ENCODE assay signal across 7 mouse cellular contexts in genomic region chr10:81330007-81330406, GRCm38 (mm10). TPM values are rescaled to one million over a fixed set of nuclear protein-coding genes. Genes with fewer than 3 reads are reported as not detected.
DNase-seq lines count a peak whose midpoint lies in the region; ATAC-seq and TF ChIP-seq lines count a peak whose summit lies in the region.

No protein-coding gene starts in this region.

- no peak for ATAC-seq in neural tube, embryonic 13.5 days (ENCODE audit: low read depth)
- peak; percentile 9; the same call in 1 of the 2 replicates for ATAC-seq in intestine, postnatal 0 days
- ATAC-seq in forebrain, embryonic 15.5 days (replicated peaks): no peak

- H3K9ac ChIP-seq in neural tube, embryonic 13.5 days: 0 out of 2 replicates have a peak overlapping the region, but pooled peaks have one; percentile 34
- peak overlapping the region; percentile 13 for H3K9ac ChIP-seq in heart, adult 2 months (ENCODE audit: low read depth, low read length)
- H3K9ac ChIP-seq in intestine, postnatal 0 days (ENCODE audit: low read depth, low read length): no peak overlapping the region; the same call in 1 of the 2 replicates
- no peak overlapping the region for H3K9ac ChIP-seq in forebrain, embryonic 15.5 days (replicated peaks)

- peak; percentile 66; the same call in 1 of the 2 replicates for TF ChIP-seq EP300 in heart, adult 2 months (IDR thresholded peaks at IDR 0.05; ENCODE audit: insufficient read depth, low read depth, low read length)

- H3K27ac ChIP-seq in neural tube, embryonic 13.5 days (replicated peaks): no peak overlapping the region; the same call in 1 of the 2 replicates
- H3K27ac ChIP-seq in heart, adult 2 months: peak overlapping the region; percentile 86
- peak overlapping the region; percentile 57 for H3K27ac ChIP-seq in intestine, postnatal 0 days (ENCODE audit: low read depth, low read length)
- H3K27ac ChIP-seq in small intestine, adult 2 months (ENCODE audit: insufficient read depth, low read depth, low read length): peak overlapping the region; percentile 62
- no peak overlapping the region for H3K27ac ChIP-seq in forebrain, embryonic 15.5 days (replicated peaks)

- H3K9me3 ChIP-seq in neural tube, embryonic 13.5 days: no peaks in the 10 kb centered on the region
- no peaks in the 10 kb centered on the region for H3K9me3 ChIP-seq in intestine, postnatal 0 days (ENCODE audit: control insufficient read depth)
- no peaks in the 10 kb centered on the region for H3K9me3 ChIP-seq in forebrain, embryonic 15.5 days

- TF ChIP-seq POLR2A in heart, adult 2 months (IDR thresholded peaks at IDR 0.05; ENCODE audit: insufficient read depth, low read depth, low read length): 0 out of 2 replicates have a peak, but pooled peaks have one; percentile 22
- TF ChIP-seq POLR2A in small intestine, adult 2 months (IDR thresholded peaks at IDR 0.05; ENCODE audit: low read depth, low read length): no peak

- H3K4me3 ChIP-seq in neural tube, embryonic 13.5 days: no peak overlapping the region
- no peak overlapping the region for H3K4me3 ChIP-seq in heart, adult 2 months
- H3K4me3 ChIP-seq in intestine, postnatal 0 days (ENCODE audit: low read depth, low read length): no peak overlapping the region
- no peak overlapping the region for H3K4me3 ChIP-seq in small intestine, adult 2 months (ENCODE audit: low read depth, low read length)
- H3K4me3 ChIP-seq in forebrain, embryonic 15.5 days: no peak overlapping the region

- no peak for DNase-seq in neural tube, embryonic 10.5 days (ENCODE audit: extremely low spot score, low spot score)
- peak; percentile 81 to 85 for DNase-seq in heart, adult 2 months
- DNase-seq in cerebellum, postnatal 10 days: no peak

- H3K27me3 ChIP-seq in neural tube, embryonic 13.5 days: peaks cover 31% of the 10 kb centered on the region
- H3K27me3 ChIP-seq in heart, adult 2 months (ENCODE audit: control insufficient read depth, insufficient read depth, low read length): no peaks in the 10 kb centered on the region
- H3K27me3 ChIP-seq in intestine, postnatal 0 days (replicated peaks; ENCODE audit: control insufficient read depth, insufficient read depth, low read length): peaks cover 14% of the 10 kb centered on the region
- peaks cover 11% of the 10 kb centered on the region for H3K27me3 ChIP-seq in small intestine, adult 2 months (ENCODE audit: control insufficient read depth, insufficient read depth, low read length)
- H3K27me3 ChIP-seq in forebrain, embryonic 15.5 days: peaks cover 20% of the 10 kb centered on the region

- H3K4me2 ChIP-seq in neural tube, embryonic 13.5 days: peak overlapping the region; percentile 3; the same call in 1 of the 2 replicates
- peak overlapping the region; percentile 30; the same call in 1 of the 2 replicates for H3K4me2 ChIP-seq in intestine, postnatal 0 days (replicated peaks; ENCODE audit: low read depth)
- H3K4me2 ChIP-seq in forebrain, embryonic 15.5 days (replicated peaks): no peak overlapping the region

- H3K4me1 ChIP-seq in neural tube, embryonic 13.5 days (replicated peaks): peaks cover 22% of the 10 kb centered on the region
- H3K4me1 ChIP-seq in heart, adult 2 months (ENCODE audit: control insufficient read depth, insufficient read depth, low read length): peaks cover 33% of the 10 kb centered on the region
- peaks cover 12% of the 10 kb centered on the region; the same call in 1 of the 2 replicates for H3K4me1 ChIP-seq in intestine, postnatal 0 days (replicated peaks; ENCODE audit: control insufficient read depth, insufficient read depth, low read length)
- peaks cover 12% of the 10 kb centered on the region for H3K4me1 ChIP-seq in small intestine, adult 2 months (ENCODE audit: control insufficient read depth, insufficient read depth, insufficient read length, low read length)
- H3K4me1 ChIP-seq in forebrain, embryonic 15.5 days: peaks cover 1% of the 10 kb centered on the region; the same call in 1 of the 2 replicates

- WGBS in neural tube, embryonic 13.5 days: 57% methylated on average over 4 of the region's 4 CpGs
- WGBS in heart, adult 2 months: 30% methylated on average over 4 of the region's 4 CpGs
- 55% methylated on average over 4 of the region's 4 CpGs for WGBS in intestine, postnatal 0 days
- WGBS in small intestine, adult 2 months: 73% methylated on average over 4 of the region's 4 CpGs
- 59% methylated on average over 4 of the region's 4 CpGs for WGBS in forebrain, embryonic 15.5 days

- intact Hi-C loops in heart, adult 2 months (cut with DNase I): no loop called here

- no peak for TF ChIP-seq CTCF in heart, adult 2 months (IDR thresholded peaks at IDR 0.05)
- TF ChIP-seq CTCF in intestine, postnatal 0 days (IDR thresholded peaks at IDR 0.05; ENCODE audit: low read depth): no peak
- TF ChIP-seq CTCF in small intestine, adult 2 months (IDR thresholded peaks at IDR 0.05; ENCODE audit: extremely low read depth, insufficient read length, insufficient replicate concordance, low read depth, low read length): no peak

- H3K79me2 ChIP-seq in heart, adult 2 months (replicated peaks; ENCODE audit: control insufficient read depth, insufficient read depth, low read length): no peaks in the 10 kb centered on the region

- H3K36me3 ChIP-seq in neural tube, embryonic 13.5 days: peaks cover 24% of the 10 kb centered on the region
- H3K36me3 ChIP-seq in heart, adult 2 months (ENCODE audit: control insufficient read depth, insufficient read depth, low read length): no peaks in the 10 kb centered on the region
- H3K36me3 ChIP-seq in intestine, postnatal 0 days (ENCODE audit: control insufficient read depth, insufficient read depth): peaks cover 20% of the 10 kb centered on the region
- peaks cover 22% of the 10 kb centered on the region for H3K36me3 ChIP-seq in small intestine, adult 2 months (ENCODE audit: control insufficient read depth, insufficient read depth, low read length)
- peaks cover 23% of the 10 kb centered on the region for H3K36me3 ChIP-seq in forebrain, embryonic 15.5 days

RNA-seq across cellular contexts. Expression of gene Tbxa2r, which starts 1.5 kb away (rescaled TPM):
- polyA plus RNA-seq in neural tube, embryonic 13.5 days (2015; fragmentation: Nextera tagmentation; extraction: Ambion mirVana): 4.5 and 4.8 TPM in 2 replicates
- total RNA-seq in heart, adult 2 months (2021): 1 to 10 TPM; 3.8 to 4.1 TPM
- 7.1 and 8.7 TPM in 2 replicates for polyA plus RNA-seq in heart, adult 2 months (2012; rRNA removed)
- 9.8 and 10.7 TPM in 2 replicates for polyA plus RNA-seq in intestine, postnatal 0 days (2015; fragmentation: Nextera tagmentation; extraction: Ambion mirVana)
- polyA plus RNA-seq in small intestine, adult 2 months (2012; rRNA removed): 10.0 and 10.2 TPM in 2 replicates
- 3.1 and 4.3 TPM in 2 replicates for polyA plus RNA-seq in forebrain, embryonic 15.5 days (2015; fragmentation: Nextera tagmentation; extraction: Ambion mirVana)

RNA-seq across cellular contexts. Expression of gene Cactin, which starts 9.1 kb away (rescaled TPM):
- 32.5 and 42.5 TPM in 2 replicates for polyA plus RNA-seq in neural tube, embryonic 13.5 days (2015; fragmentation: Nextera tagmentation; extraction: Ambion mirVana)
- total RNA-seq in heart, adult 2 months (2021): 10 to 100 TPM; 16.1 to 18.0 TPM
- 15.4 and 18.0 TPM in 2 replicates for polyA plus RNA-seq in heart, adult 2 months (2012; rRNA removed)
- polyA plus RNA-seq in intestine, postnatal 0 days (2015; fragmentation: Nextera tagmentation; extraction: Ambion mirVana): 14.7 and 15.0 TPM in 2 replicates
- 16.6 and 29.2 TPM in 2 replicates for polyA plus RNA-seq in small intestine, adult 2 months (2012; rRNA removed)
- polyA plus RNA-seq in forebrain, embryonic 15.5 days (2015; fragmentation: Nextera tagmentation; extraction: Ambion mirVana): 40.7 and 42.4 TPM in 2 replicates

RNA-seq across cellular contexts. Expression of gene Gipc3, which starts 13.1 kb away (rescaled TPM):
- not detected in 2 replicates for polyA plus RNA-seq in neural tube, embryonic 13.5 days (2015; fragmentation: Nextera tagmentation; extraction: Ambion mirVana)
- total RNA-seq in heart, adult 2 months (2021): 1 to 10 TPM; 5.5 to 6.4 TPM
- 4.7 and 4.8 TPM in 2 replicates for polyA plus RNA-seq in heart, adult 2 months (2012; rRNA removed)
- 0.04 and 0.08 TPM in 2 replicates for polyA plus RNA-seq in intestine, postnatal 0 days (2015; fragmentation: Nextera tagmentation; extraction: Ambion mirVana)
- 0.67 and 1.2 TPM in 2 replicates for polyA plus RNA-seq in small intestine, adult 2 months (2012; rRNA removed)
- not detected in 2 replicates for polyA plus RNA-seq in forebrain, embryonic 15.5 days (2015; fragmentation: Nextera tagmentation; extraction: Ambion mirVana)

RNA-seq across cellular contexts. Expression of gene Hmg20b, which starts 20.3 kb away (rescaled TPM):
- polyA plus RNA-seq in neural tube, embryonic 13.5 days (2015; fragmentation: Nextera tagmentation; extraction: Ambion mirVana): 46.5 and 51.5 TPM in 2 replicates
- 10 to 100 TPM; 55.6 to 58.1 TPM for total RNA-seq in heart, adult 2 months (2021)
- polyA plus RNA-seq in heart, adult 2 months (2012; rRNA removed): 44.3 and 54.9 TPM in 2 replicates
- 99.8 and 111 TPM in 2 replicates for polyA plus RNA-seq in intestine, postnatal 0 days (2015; fragmentation: Nextera tagmentation; extraction: Ambion mirVana)
- 86.8 and 196 TPM in 2 replicates for polyA plus RNA-seq in small intestine, adult 2 months (2012; rRNA removed)
- polyA plus RNA-seq in forebrain, embryonic 15.5 days (2015; fragmentation: Nextera tagmentation; extraction: Ambion mirVana): 41.4 and 43.3 TPM in 2 replicates

RNA-seq across cellular contexts. Expression of gene Mfsd12, which starts 27.3 kb away (rescaled TPM):
- 16.5 and 17.8 TPM in 2 replicates for polyA plus RNA-seq in neural tube, embryonic 13.5 days (2015; fragmentation: Nextera tagmentation; extraction: Ambion mirVana)
- total RNA-seq in heart, adult 2 months (2021): 10 to 100 TPM; 10.6 to 11.1 TPM
- polyA plus RNA-seq in heart, adult 2 months (2012; rRNA removed): 9.6 and 10.5 TPM in 2 replicates
- polyA plus RNA-seq in intestine, postnatal 0 days (2015; fragmentation: Nextera tagmentation; extraction: Ambion mirVana): 29.6 and 32.8 TPM in 2 replicates
- 14.6 and 22.7 TPM in 2 replicates for polyA plus RNA-seq in small intestine, adult 2 months (2012; rRNA removed)
- polyA plus RNA-seq in forebrain, embryonic 15.5 days (2015; fragmentation: Nextera tagmentation; extraction: Ambion mirVana): 11.2 and 11.9 TPM in 2 replicates

Comparison
In these comparisons a context has a peak if more than half of its experiments do, and no peak if none do; other contexts are left out.
1. H3K27ac ChIP-seq: peak in heart, adult 2 months (single experiment), intestine, postnatal 0 days (single experiment) and small intestine, adult 2 months (single experiment); none in neural tube, embryonic 13.5 days (single experiment) and forebrain, embryonic 15.5 days (single experiment).
2. H3K9ac ChIP-seq: peak in neural tube, embryonic 13.5 days (single experiment) and heart, adult 2 months (single experiment); none in intestine, postnatal 0 days (single experiment) and forebrain, embryonic 15.5 days (single experiment).
3. DNase-seq: peak in heart, adult 2 months (2 of 2); none in neural tube, embryonic 10.5 days (single experiment) and cerebellum, postnatal 10 days (0 of 2).